Mouse (Mus musculus) c-Kit-positive CD71-negative TER-119-negative erythroid progenitor cells, embryonic 14.5 days (primary cell): ENCODE measurements around the gene Cacna1c.
"Not testable (repeated sequence)": the region's sequence is repeated elsewhere in the genome, so short reads cannot be mapped to it uniquely, and the experiment has no call there.

Source experiments
- DNase-seq: peaks from one replicate; pipeline ENCODE4 v3.0.0-alpha.2; 2013; ENCODE audit warnings: low read depth

The Cacna1c gene

DNA sequence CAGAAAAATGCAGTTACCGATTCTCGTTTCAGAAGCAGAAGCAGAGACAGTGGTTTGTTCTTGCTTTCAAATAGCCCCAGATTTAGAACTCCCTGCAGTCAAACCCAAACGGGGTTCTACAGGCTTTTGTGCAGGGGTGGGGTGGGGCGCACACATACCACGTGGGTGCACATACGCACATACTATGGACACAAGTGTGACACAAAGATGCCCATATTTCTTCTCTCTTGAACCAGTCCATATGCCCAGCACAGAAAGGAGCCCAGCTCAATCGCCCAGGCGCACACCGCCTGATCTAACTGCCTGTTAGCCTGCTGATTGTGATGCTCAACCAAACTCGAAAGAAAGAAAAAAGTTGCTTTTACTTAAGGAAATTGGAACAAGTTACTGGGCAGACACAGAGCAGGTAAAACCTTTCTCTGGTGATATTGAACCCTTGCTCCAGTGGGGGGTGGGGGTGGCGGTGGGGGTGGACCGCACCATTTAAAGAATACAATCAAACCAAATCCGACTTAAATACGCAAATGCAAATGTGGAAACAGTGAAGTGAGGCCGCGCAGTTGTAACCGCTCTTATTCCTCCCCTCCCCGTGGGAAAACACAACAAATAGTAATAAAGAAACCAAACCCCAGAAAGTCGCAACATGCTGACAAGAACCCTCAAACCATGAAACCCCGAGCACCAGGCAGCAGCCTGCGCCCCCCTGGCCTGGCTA, 603.4 kb downstream of the Cacna1c start:
- no peak for DNase-seq

DNA sequence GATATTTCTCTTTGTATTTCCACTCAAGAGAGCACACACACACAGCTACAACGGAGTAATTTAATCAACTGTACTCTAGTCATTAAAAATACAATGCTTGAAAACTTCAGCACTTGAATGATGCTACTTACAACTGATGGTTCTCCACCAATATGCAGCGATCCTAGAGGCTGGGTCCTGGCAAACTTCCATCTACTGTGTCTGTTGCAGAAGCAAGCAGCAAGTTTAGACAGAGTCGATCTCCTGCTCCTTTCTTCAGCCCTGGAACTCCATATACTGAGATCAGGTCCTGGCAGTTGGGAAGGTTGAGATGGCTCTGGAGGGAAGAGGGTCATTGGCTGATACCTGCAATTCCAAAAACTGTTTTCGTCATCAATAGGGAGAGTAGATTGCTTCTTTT, 617.5 kb downstream of the Cacna1c start:
- not testable (repeated sequence) for DNase-seq

DNA sequence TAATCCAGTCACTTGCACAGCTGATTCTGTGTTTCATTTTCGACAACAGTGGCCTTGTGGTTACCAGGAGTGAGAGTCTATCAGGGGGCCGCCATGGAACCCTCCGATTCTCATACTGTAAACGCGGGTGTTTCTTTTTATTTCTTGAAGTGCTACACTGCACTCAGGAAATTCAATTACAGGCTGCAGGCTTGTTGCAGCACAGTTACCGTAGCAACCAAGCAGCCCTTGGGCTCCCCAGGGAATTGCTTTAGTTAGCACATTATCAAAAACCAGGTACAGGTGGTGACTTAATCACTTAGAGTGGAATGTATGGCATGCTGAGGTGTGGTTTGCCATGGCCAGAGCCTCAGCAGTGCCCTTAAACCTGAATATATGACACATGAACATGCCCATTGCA, 621.9 kb downstream of the Cacna1c start:
- no peak for DNase-seq

DNA sequence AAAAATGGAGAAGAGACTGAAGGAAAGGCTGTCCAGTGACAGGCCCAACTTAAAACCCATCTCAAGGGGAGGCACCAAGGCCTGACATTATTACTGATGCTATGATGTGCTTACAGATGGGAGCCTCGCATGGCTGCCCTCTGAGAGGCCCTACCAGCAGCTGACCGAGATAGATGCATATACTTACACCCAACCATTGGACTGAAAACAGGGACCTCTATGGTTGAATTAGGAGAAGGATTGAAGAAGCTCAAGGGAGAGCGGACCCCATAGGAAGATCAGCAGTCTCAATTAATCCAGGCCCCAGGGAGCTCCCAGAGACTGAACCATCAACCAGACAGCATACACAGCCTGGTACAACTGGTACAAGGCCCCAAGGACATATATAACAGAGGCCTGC, 628.4 kb downstream of the Cacna1c start:
- no peak for DNase-seq

DNA sequence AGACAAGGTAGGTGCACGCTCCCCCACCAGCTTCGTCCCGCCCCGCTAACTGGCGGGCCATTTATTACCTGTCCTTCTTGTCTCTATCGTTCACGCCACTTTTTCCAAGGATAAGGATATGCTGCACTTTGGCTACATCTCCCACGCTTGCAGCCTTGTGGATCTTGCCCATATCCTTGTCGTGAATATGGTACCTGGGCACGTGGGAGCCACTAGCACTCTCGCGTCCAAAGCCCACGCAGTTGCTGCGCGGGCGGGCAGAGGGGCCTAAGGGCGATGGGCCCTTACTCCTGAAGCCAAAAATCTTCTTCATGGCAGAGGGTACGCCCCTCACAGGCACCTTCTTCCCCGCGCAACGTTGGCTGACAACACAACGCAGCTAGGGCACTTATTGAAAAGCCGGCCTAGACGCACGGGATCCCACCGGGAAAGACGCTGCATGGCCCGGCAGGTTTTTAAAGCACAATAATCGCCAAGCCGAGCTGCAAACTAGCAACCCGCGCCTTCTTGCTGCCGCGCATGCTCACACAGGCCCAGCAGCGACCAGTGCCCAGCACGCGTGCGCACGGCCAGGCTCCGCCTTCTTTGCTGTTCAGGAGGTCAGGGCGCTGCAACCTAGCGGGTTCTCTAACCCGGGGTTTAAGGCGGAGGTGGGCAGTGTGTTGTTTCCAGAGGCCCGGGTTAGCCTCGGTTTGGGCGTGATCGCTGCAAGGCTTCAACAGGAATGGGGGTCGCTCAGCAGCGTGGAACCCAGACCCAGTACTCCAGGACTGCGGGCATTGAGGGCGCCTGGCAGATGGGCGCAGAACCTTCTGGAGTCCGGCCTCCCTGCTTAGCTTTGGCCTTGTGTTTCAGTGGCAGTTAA, 634.2 kb downstream of the Cacna1c start, which contains the start of gene Ankrd26:
TSS of gene Ankrd26 (minus strand) at position 482 of the 865 bp plus-strand sequence.
- peak; percentile 86 for DNase-seq

DNA sequence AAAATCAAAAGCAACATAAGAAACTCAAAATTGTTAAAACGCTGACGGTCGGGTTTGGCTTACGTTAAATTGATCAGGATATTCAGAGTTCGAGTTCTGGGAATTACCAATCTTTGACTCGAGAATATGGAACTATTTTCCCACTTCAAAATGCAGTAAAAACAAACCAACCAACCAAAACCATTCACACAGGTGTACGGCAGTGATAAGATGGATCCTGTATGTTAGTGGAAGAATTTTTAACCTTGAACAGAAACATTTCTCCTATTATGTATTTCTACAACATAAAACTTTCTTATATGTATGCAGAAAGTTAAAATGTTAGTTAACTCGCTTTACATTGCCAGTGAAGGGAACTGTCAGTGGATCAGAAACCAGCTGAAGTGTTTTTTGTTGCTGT, 635.0 kb downstream of the Cacna1c start:
- DNase-seq, result no peak

DNA sequence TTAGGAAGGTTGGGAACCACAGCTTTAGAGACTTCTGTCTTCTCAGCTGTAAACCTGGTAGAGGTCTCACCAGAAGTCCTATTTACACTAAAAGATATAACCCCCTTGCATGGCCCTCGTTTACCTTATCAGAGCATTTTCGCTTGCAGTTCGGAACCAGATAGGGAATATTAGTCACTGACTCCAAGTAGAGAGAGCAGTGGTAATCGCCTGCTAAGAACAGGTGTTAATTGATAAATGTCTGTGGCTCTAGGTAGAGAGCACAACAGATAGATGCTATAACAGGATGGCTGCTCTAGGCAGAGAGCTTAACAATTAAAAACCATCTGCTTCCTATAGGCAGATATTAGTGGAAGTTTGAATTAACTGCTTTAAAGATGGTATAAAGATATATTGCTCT, 657.6 kb downstream of the Cacna1c start:
- no peak for DNase-seq
